Mouse (Mus musculus) frontal cortex, postnatal 14 days (tissue): ENCODE measurements around the gene N4bp1.

ENCODE experiments used
- DNase-seq, 2 experiments: peaks; one replicate each; pipeline ENCODE4 v3.0.0; 2022; ENCODE audit warnings: low spot score in 2 of 2

N4bp1 gene

GRCm38 (mm10) chr8:86897726-86898419 lies 12.8 kb upstream of the N4bp1 start:
- DNase-seq: no peak

GRCm38 (mm10) chr8:86895390-86895789 lies 10.3 kb upstream of the N4bp1 start:
- DNase-seq: no peak

- DNase-seq: no peak
These were observed 9.2 kb upstream of the N4bp1 start for GRCm38 (mm10) chr8:86894194-86894761.

- no peak for DNase-seq
These were observed 8.5 kb upstream of the N4bp1 start for GRCm38 (mm10) chr8:86893554-86893953.

GRCm38 (mm10) chr8:86891533-86891932 lies 6.5 kb upstream of the N4bp1 start:
- no peak for DNase-seq

- no peak for DNase-seq
These were observed 3.2 kb upstream of the N4bp1 start for GRCm38 (mm10) chr8:86888058-86888939.

- DNase-seq: no peak
These were observed 991 bp downstream of the N4bp1 start for GRCm38 (mm10) chr8:86884067-86884466.

GRCm38 (mm10) chr8:86882568-86883478 lies 2.2 kb downstream of the N4bp1 start:
- DNase-seq: no peak

- DNase-seq: no peak
These were observed 3.1 kb downstream of the N4bp1 start for GRCm38 (mm10) chr8:86881951-86882350.

- DNase-seq: no peak
These were observed 3.9 kb downstream of the N4bp1 start for GRCm38 (mm10) chr8:86881068-86881609.

- DNase-seq: no peak
These were observed 8.2 kb downstream of the N4bp1 start for GRCm38 (mm10) chr8:86876831-86877230.

- DNase-seq: no peak
These were observed 11.0 kb downstream of the N4bp1 start for GRCm38 (mm10) chr8:86874055-86874454.

- DNase-seq: no peak
These were observed 11.9 kb downstream of the N4bp1 start for GRCm38 (mm10) chr8:86873151-86873550.

- no peak for DNase-seq
These were observed 12.8 kb downstream of the N4bp1 start for GRCm38 (mm10) chr8:86872097-86872815.

GRCm38 (mm10) chr8:86871421-86871820 lies 13.6 kb downstream of the N4bp1 start:
- DNase-seq: no peak

GRCm38 (mm10) chr8:86870771-86871170 lies 14.3 kb downstream of the N4bp1 start:
- no peak for DNase-seq

- DNase-seq: no peak
These were observed 17.0 kb downstream of the N4bp1 start for GRCm38 (mm10) chr8:86868041-86868440.

GRCm38 (mm10) chr8:86864764-86865163 lies 20.3 kb downstream of the N4bp1 start:
- no peak for DNase-seq

- DNase-seq: no peak
These were observed 22.2 kb downstream of the N4bp1 start for GRCm38 (mm10) chr8:86862837-86863236.

GRCm38 (mm10) chr8:86862155-86862816 lies 22.8 kb downstream of the N4bp1 start:
- no peak for DNase-seq
